Mouse (Mus musculus): ENCODE data around the gene Gmppb. TPM values are rescaled to one million over a fixed set of nuclear protein-coding genes. Genes with fewer than 3 reads are reported as not detected.

Gmppb gene
- polyA plus RNA-seq, 1 experiment from 2014 or later: 38.4 TPM

Small RNA genes within 50 kb of the gene (microRNA-seq; reads per million reads assigned to microRNA genes)
- gene Mir7088 (ENCODE audit: borderline number of aligned reads): not detected

Other genes starting within 250 kb of the Gmppb start
- gene Rbm6, start 176.0 kb upstream of the Gmppb start, polyA plus RNA-seq (2015; fragmentation: Nextera tagmentation; extraction: Ambion mirVana): 75.7 and 77.6 TPM in 2 replicates
- 17.2 and 18.2 TPM in 2 replicates for gene Mon1a, start 161.1 kb upstream of the Gmppb start, polyA plus RNA-seq (2015; fragmentation: Nextera tagmentation; extraction: Ambion mirVana)
- 7.4 and 7.7 TPM in 2 replicates for gene Mst1r, start 142.4 kb upstream of the Gmppb start, polyA plus RNA-seq (2015; fragmentation: Nextera tagmentation; extraction: Ambion mirVana)
- not detected in 2 replicates for gene Actl11, start 120.8 kb upstream of the Gmppb start, polyA plus RNA-seq (2015; fragmentation: Nextera tagmentation; extraction: Ambion mirVana)
- gene Camkv, start 113.6 kb upstream of the Gmppb start, polyA plus RNA-seq (2015; fragmentation: Nextera tagmentation; extraction: Ambion mirVana): 5.9 and 6.0 TPM in 2 replicates
- gene Traip, start 99.1 kb upstream of the Gmppb start, polyA plus RNA-seq (2015; fragmentation: Nextera tagmentation; extraction: Ambion mirVana): 16.6 and 18.7 TPM in 2 replicates
- 22.4 and 28.0 TPM in 2 replicates for gene Uba7, start 73.7 kb upstream of the Gmppb start, polyA plus RNA-seq (2015; fragmentation: Nextera tagmentation; extraction: Ambion mirVana)
- 6.4 and 6.9 TPM in 2 replicates for gene Gm20661, start 66.2 kb upstream of the Gmppb start, polyA plus RNA-seq (2015; fragmentation: Nextera tagmentation; extraction: Ambion mirVana)
- 90.4 and 97.1 TPM in 2 replicates for gene Inka1, start 63.4 kb upstream of the Gmppb start, polyA plus RNA-seq (2015; fragmentation: Nextera tagmentation; extraction: Ambion mirVana)
- 9.5 and 12.7 TPM in 2 replicates for gene Cdhr4, start 56.7 kb upstream of the Gmppb start, polyA plus RNA-seq (2015; fragmentation: Nextera tagmentation; extraction: Ambion mirVana)
- 0.52 and 0.64 TPM in 2 replicates for gene Gm20662, start 52.9 kb upstream of the Gmppb start, polyA plus RNA-seq (2015; fragmentation: Nextera tagmentation; extraction: Ambion mirVana)
- 67.9 and 68.7 TPM in 2 replicates for gene Ip6k1, start 46.7 kb upstream of the Gmppb start, polyA plus RNA-seq (2015; fragmentation: Nextera tagmentation; extraction: Ambion mirVana)
- gene Amigo3, start 3.9 kb downstream of the Gmppb start, polyA plus RNA-seq (2015; fragmentation: Nextera tagmentation; extraction: Ambion mirVana): 4.0 and 5.0 TPM in 2 replicates
- 3.1 and 3.5 TPM in 2 replicates for gene Mst1, start 31.2 kb downstream of the Gmppb start, polyA plus RNA-seq (2015; fragmentation: Nextera tagmentation; extraction: Ambion mirVana)
- gene Rnf123, start 34.1 kb downstream of the Gmppb start, polyA plus RNA-seq (2015; fragmentation: Nextera tagmentation; extraction: Ambion mirVana): 28.7 and 34.9 TPM in 2 replicates
- gene Apeh, start 45.4 kb downstream of the Gmppb start, polyA plus RNA-seq (2015; fragmentation: Nextera tagmentation; extraction: Ambion mirVana): 48.3 and 51.2 TPM in 2 replicates
- 1.0 and 1.3 TPM in 2 replicates for gene Bsn, start 141.1 kb downstream of the Gmppb start, polyA plus RNA-seq (2015; fragmentation: Nextera tagmentation; extraction: Ambion mirVana)
- 84.0 and 85.9 TPM in 2 replicates for gene Dag1, start 214.7 kb downstream of the Gmppb start, polyA plus RNA-seq (2015; fragmentation: Nextera tagmentation; extraction: Ambion mirVana)
- 41.7 and 42.9 TPM in 2 replicates for gene Nicn1, start 241.2 kb downstream of the Gmppb start, polyA plus RNA-seq (2015; fragmentation: Nextera tagmentation; extraction: Ambion mirVana)
- 10.8 and 11.2 TPM in 2 replicates for gene Amt, start 247.6 kb downstream of the Gmppb start, polyA plus RNA-seq (2015; fragmentation: Nextera tagmentation; extraction: Ambion mirVana)